Mouse (Mus musculus) megakaryocyte, embryonic 14.5 days (primary cell): ENCODE measurements at regions not wholly inside any gene's neighbourhood (a gene's known extent, or its start where the extent isn't known, plus 50 kb on each side); places are given as distances from the start of the nearest gene placed in this dataset.
"Not testable (repeated sequence)": the region's sequence is repeated elsewhere in the genome, so short reads cannot be mapped to it uniquely, and the experiment has no call there.

ENCODE experiments used
- FLI1 ChIP-seq: IDR thresholded peaks from 2 replicates; pipeline ENCODE4 v1.6.1; 2012; ENCODE audit warnings: low read length, inconsistent platforms, mixed read lengths
- GATA1 ChIP-seq: IDR thresholded peaks from 3 replicates; pipeline ENCODE4 v1.6.1; 2012; ENCODE audit warnings: mixed read lengths, low read length, inconsistent platforms, borderline replicate concordance

GRCm38 (mm10) chr15:25200249-25200648, 213.3 kb downstream of the Basp1 start:
- not testable (repeated sequence) for TF ChIP-seq GATA1, FLI1
